Mouse (Mus musculus) R1 (cell line): ENCODE measurements around the gene Pam.
A peak's percentile ranks its signal among the peaks of the same experiment; 100 is the strongest.
"Not testable (repeated sequence)": the region's sequence is repeated elsewhere in the genome, so short reads cannot be mapped to it uniquely, and the experiment has no call there.

ENCODE experiments used
- DNase-seq: peaks from one replicate; pipeline ENCODE4 v3.0.0-alpha.2; 2018; ENCODE audit warnings: low read depth, low spot score

Gene Pam

GRCm38 (mm10) chr1:97963711-97964110 lies 131.7 kb downstream of the Pam start:
- DNase-seq, result no peak

- DNase-seq, result no peak
Observed at GRCm38 (mm10) chr1:97962134-97962533, 133.3 kb downstream of the Pam start.

- DNase-seq, result no peak
Observed at GRCm38 (mm10) chr1:97960681-97961080, 134.8 kb downstream of the Pam start.

DNA sequence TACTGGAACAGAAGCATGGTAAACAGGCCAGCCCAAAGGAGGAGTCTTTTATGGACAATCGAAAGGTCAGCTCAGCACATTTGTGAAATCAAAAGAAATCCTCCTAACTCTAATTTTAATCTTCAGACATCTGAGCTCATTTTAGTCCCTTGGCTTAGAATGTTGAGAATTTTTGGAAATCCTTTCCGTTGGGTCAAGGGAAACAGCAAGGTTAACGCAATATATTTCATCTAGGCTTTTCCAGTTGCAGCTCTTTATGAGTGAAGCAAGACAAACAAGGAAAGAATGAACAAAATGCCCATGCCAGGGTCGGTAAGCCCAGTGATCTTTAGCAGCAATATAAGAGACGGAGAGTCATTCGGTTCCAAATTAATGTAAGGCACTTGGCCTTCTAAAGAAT lies 135.3 kb downstream of the Pam start:
- no peak for DNase-seq

DNA sequence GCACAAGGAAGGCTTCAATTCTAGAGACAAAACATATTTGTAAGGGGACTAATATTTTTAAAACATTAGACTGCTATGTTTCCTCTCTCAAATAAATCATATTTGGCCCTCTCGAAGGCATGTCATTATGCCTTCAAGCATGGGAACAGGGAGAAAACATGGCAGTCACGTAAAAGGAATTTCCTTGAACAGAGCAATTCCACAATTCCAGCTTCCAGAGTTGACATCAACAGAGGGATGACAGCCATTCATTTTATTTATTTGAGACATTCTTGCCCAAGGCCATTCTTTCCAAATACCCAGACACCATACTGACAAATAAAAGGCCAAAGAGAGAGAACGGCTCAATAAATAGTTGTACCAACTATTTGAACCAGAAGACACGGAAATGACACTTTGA lies 136.7 kb downstream of the Pam start:
- no peak for DNase-seq

DNA sequence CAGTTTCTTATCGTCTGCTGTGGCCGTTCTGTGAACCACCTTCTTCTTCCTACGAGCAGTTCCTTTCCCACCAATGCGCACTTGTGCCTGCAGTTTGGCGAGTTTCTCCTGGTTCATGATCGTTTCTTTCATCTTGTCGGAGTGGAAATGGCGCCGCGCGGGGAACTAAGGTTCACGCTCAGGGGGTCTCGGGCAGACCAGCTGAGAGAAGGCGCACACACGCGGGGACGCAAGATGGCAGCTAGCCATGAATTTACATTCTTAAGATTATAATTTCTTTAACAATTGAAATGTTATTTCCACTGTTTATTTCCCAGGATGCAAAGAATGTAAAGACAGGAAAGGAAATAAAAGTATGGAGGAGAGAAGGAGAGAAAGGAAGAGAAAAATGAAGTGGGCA lies 146.2 kb downstream of the Pam start:
- DNase-seq, result not testable (repeated sequence)

GRCm38 (mm10) chr1:97947100-97947499 lies 148.3 kb downstream of the Pam start:
- DNase-seq, result peak; percentile 6

DNA sequence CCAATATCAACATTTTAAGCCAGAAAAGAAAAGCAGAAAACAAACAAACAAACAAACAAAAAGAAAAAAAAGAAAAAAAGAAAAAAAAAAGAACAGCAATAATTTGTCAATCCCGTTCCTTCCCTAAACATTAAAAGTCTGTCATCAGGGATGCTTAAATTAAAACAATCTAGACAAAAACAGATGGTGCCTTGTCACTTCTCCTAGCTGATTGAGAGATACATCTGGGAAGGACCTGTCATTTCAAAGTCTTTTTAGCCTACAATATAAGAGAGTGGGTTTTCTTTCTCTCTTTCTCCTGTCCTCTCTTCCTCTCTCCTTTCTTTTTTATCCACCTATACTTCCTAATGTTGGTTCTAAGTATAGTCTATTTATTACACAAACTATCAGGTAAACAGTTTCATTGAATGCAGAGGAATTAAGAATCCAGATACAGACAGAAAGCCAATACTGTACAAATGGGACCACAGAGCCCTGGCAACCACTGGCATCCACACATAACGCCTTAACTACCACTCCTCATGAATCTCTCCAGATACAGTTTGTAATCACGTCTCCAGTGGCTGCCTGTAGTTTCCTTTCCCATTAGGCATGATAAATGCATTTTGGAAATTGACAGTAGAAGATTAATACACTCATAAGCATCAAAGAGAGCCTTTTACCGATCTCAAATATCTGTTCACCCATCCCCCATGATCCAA lies 151.4 kb downstream of the Pam start:
- no peak for DNase-seq

- DNase-seq, result no peak
Observed at GRCm38 (mm10) chr1:97943402-97943801, 152.0 kb downstream of the Pam start.

- DNase-seq, result no peak
Observed at GRCm38 (mm10) chr1:97942966-97943365, 152.5 kb downstream of the Pam start.

DNA sequence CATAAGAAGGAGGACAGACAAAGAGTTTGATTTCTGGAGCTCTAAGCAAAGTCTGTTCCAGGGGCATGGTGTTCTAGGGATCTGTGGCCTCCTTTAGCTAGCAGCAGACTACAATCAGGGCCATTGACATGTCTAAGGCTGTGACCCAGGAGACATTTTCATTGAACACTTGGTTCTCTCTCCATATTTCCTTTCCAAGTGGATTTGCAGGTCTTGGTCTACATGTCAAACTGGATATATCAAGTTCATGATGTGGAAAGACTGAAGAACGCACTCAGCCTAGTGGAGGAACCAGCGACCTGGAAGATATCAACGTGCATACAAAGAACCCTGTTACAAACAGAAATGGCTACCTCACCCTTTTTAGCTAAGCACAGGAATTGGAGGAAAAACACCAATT lies 156.9 kb downstream of the Pam start:
- DNase-seq, result no peak

DNA sequence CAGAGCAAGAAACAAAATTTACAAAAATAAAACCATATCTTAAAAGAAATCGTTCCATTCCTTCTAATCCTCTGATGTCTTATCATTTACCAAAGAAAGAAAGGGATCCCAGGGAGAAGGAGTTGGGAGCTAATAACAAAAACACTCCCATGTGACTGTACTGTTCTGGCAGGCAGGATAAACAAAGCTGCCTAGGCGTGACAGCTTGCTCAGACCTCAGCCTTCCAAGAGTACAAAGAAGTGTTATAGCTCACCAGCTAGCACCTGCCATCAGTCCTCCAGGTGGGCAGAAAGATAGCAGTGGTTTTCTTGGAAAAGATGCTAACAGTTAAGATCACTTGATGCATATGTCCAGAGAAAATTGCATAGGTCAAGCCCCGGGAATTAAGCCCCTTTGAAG lies 157.4 kb downstream of the Pam start:
- DNase-seq, result no peak

DNA sequence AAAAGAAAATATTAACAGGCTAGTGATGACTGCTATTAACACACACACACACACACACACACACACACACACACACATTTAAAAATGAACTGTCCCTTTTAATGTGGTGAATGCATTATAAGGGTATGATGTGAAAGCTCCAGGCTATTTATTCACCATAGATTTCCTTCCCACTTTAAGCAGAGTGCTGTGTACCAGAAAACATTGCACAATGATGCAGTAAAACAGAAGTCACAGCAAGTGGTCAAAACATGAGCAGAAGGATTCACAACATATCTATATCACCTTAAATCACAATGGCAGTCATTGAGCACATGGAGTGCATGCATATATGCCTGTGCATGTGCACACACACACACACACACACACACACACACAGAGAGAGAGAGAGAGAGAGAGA lies 160.5 kb downstream of the Pam start:
- DNase-seq, result no peak

DNA sequence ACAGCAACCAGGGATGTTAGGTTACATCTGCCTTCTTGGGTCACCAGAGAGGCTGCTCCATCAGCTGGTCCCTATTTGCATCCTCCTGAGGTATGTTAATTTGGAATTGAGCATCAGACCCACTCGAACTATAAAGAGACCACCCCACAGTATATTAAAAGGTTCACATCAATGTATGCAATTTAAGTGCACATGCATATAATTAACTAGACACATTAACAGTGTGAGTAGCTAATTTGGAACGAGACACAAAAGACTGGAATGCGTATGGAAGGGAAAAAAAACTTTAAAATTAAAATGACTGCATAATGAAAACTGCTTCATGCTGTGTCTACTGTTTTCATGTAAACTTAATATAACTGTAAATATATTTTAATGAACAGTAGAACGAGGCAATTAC lies 164.2 kb downstream of the Pam start:
- DNase-seq, result no peak

DNA sequence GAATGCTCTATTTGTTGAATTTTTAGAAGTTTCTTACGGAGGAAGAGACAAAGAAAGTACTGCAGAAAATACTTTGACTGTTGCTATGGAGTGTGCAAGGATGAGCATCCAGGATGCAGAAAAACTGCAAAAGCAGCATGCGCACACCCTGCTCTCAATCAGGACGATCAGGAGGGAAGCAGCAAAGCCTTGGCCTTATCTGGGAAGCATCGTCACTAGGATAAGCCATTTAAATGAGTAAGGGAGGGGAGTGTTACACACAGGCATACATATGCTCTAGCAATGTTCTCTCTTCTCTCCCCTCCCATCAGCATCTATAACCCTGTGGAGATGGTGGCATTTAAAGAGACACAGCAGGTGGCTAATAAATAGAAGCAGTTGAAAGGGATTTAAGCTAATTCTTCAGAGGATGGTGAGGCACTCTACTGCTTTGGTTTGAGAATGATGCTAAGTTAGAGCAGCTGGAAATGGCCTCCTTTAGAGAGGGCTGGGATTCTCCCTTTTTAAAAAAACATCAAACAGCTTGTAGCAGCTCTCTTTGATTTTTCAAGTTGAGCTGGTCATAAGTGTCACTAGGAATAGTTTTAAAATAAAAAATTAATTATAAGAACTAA lies 165.9 kb downstream of the Pam start:
- peak; percentile 15 for DNase-seq

- no peak for DNase-seq
Observed at GRCm38 (mm10) chr1:97926789-97927188, 168.7 kb downstream of the Pam start.

DNA sequence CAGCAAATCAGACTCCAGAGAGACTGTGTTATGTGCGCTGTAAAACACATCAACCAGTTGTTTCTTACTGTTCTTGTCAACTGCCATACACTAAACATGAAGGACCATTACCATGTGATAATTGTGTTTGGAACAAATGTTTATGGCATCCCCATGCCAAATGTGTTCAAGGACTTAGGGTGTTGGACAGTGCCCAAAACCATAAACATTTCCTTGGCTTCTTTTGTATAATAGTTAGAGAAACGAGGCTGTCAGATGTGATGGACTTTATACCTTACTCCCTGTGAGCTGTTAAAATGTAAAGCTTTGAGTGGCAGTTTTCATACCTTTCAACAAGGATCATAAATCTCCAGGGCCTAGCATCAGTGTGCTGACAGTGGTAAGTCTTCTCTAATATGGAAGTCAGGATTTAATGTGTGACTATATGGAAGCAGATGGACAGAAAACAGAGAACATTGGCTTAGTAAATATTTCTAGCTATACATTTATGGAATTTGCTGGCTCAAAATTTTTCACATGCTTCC lies 169.4 kb downstream of the Pam start:
- DNase-seq, result no peak

DNA sequence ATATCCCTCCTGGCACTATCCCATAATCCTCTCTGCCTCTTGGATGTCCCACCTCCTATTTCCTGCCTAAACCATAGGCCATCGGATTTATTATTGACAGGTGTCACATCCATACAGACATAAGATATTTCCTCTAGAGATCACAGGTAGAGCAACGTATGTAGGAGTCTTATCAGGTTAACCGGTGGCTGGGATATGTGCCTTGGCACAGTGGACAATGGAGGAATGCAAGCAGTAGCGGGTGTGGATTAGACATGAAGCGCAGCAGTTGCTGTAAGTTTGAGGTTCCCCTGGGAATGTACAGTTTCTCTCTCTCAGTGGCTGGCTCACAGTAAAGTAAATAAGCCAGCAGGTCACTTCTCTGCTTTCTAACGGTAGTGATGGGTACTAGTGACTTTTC lies 173.1 kb downstream of the Pam start:
- DNase-seq, result no peak

GRCm38 (mm10) chr1:97921886-97922285 lies 173.6 kb downstream of the Pam start:
- DNase-seq, result no peak

DNA sequence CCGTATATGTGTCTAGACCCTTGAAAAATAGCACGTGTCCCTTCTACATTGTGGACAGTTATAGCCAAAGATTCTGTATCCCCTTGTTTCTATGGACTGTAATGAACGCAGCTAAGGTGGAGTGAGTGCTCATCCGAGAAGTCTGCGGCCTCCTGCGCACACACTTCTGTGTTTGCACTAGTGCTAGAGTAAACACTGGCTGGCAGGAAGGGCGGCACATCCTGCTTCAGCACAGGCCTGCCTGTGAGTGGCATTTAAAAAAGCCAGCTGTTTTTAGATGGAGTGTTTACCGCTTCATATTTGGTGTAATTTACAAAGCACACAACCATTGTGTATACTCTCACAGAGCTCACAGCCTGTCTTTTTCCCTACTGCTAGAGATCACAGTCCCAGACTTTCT lies 177.0 kb downstream of the Pam start:
- no peak for DNase-seq

DNA sequence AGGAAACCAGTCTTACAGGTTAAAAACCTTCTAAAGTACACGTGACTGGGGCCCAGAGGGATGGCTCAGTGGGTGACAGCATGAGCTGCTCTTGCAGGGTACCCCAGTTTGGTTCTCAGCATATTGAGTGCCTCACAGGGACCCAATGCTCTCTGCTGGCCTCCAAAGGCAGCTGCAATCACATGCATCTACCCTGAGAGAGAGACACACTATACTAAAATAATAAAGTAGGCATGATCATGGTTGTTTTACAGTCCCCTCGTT lies 178.5 kb downstream of the Pam start:
- no peak for DNase-seq

DNA sequence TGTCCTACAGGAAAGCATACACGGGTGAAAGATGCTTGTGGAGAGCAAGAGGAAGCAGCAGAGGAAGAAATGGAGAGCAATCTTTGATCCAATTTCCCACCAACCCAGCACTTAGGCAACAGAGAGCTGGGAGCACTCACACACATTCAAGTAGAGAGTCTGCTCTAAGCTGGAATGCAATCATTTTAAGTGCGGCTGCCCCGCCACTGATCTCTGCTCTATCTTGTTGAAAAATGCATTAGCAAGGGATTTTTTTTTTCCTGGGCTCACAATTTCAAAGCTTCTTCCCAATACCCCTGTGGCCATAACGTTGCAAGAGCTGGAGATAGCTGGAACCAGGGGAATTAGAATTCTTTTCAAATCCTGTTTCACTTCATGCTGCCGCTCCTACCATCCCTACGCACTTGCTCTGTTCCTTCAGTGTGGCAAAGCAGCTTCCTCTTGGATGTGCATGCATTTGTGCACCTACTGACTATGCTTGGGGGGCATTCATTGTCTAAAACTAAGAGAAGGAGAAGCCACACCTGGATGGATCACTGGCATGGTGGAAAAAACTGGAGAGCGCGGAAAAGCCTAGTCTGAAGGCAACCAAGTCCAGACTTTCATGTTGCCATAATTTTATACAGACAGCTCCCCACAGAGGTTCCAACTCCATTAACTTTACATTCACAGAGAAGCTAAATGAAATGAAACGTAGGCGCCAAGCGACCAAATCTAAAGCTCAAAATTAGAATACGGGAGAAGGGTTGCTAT lies 179.1 kb downstream of the Pam start:
- no peak for DNase-seq

DNA sequence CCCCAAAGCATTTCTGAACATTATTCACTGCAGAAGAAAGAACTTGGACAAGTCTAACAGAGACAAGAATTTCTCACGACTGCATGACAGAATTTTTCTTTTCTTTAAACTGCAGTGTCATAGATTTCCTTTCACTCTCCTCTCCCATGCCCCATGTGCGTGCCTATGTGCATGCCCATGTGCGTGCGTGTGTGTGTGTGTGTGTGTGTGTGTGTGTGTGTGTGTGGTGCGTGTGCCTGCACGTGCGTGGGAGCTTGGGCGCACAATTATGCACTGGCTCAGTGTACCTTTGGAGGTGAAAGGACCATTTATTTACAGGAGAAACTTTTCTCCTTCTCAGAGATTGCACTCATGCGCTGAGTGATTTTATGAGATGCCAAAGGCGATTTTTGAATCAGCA lies 179.7 kb downstream of the Pam start:
- DNase-seq, result no peak
